Mouse (Mus musculus) olfactory bulb, adult 2 months (tissue): ENCODE measurements around the gene Col12a1.

Source experiments
- CTCF ChIP-seq: fragments of 200-500 bp; IDR thresholded peaks from 2 replicates; pipeline ENCODE4 v1.5.1; 2012; ENCODE audit warnings: low read depth, mild to moderate bottlenecking, low read length, moderate library complexity; ENCODE audit not compliant: insufficient read depth
- POLR2A ChIP-seq: fragments of 200-500 bp; IDR thresholded peaks from 2 replicates; pipeline ENCODE4 v1.6.1; 2012; ENCODE audit warnings: mild to moderate bottlenecking, low read depth, low read length, moderate library complexity; ENCODE audit not compliant: insufficient read depth

GRCm38 (mm10) chr9:79631186-79631585, 87.4 kb downstream of the Col12a1 start:
- TF ChIP-seq POLR2A (no peak), CTCF (no peak)
